Mouse (Mus musculus): ENCODE measurements around the gene Prss16.

DNA sequence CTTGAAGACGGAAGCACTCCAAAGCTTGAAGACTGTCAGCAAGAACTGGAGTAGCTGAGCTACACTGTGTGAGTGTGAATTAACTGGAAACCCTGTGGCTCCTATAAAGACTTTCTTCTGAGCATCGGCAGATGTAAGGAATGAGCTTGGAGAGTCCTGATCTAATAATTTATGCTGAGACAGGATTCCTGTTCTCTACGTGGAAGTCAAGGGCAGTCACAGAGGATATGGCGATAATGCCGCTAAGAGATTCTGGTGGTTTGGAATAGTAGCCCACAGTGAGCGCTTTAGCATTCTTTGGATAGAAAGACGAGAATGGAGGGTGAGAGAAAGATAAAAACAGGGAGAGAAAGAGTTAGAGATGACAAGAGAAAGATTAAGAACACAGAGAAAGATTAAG is 1.7 kb downstream of the Prss16 start:
- TF ChIP-seq GATA1 (IDR thresholded peaks at IDR 0.05; ENCODE audit: borderline replicate concordance, low read length) (no peak), FLI1 (IDR thresholded peaks at IDR 0.05; ENCODE audit: low read length) (no peak)

Measured in megakaryocyte, embryonic 14.5 days (primary cell).